ENCODE assay signal across 19 mouse cellular contexts in the genomic region with DNA sequence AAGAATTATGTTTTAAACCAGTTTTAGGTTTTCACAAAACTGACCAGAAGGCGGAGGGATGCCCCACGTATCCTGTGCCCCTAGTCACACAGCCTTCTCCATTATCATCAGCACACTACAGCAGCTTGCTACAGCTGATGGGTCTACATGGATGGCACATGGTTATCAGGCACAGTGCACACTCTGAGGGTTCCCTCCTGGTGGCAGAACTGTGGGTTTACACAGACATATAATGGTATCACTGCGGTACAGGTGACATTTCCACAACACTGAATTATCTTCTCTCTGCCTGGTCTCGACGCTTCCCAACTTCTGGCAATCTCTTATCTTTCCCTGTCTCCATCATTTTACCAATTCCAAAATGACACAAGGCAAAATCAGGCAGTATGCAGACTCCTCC. TPM values are rescaled to one million over a fixed set of nuclear protein-coding genes. Genes with fewer than 3 reads are reported as not detected.
DNase-seq lines count a peak whose midpoint lies in the region; ATAC-seq and TF ChIP-seq lines count a peak whose summit lies in the region.
"Had no signal": no experiment of that assay in that cellular context is flagged by ENCODE, and none has a peak within 500 bp of the region (broad histone marks: within the 10 kb centered on the region; RNA-seq: fewer than 3 reads in every experiment).

No protein-coding gene starts in this region.

- peaks cover 52% of the 10 kb centered on the region; the same call in 1 of the 2 replicates for H3K79me2 ChIP-seq in liver, adult 2 months (ENCODE audit: control insufficient read depth, insufficient read depth, low read length)

- TF ChIP-seq CTCF in lung, embryonic 14.5 days (IDR thresholded peaks at IDR 0.05; ENCODE audit: low read depth): peak; percentile 29; the same call in 1 of the 2 replicates
- TF ChIP-seq CTCF in liver, adult 2 months (IDR thresholded peaks at IDR 0.05; ENCODE audit: low read depth, low read length): no peak

- H3K9me3 ChIP-seq in forebrain, embryonic 15.5 days: no peaks in the 10 kb centered on the region
- no peaks in the 10 kb centered on the region for H3K9me3 ChIP-seq in forebrain, embryonic 11.5 days (ENCODE audit: control insufficient read depth, low read length)
- no peaks in the 10 kb centered on the region for H3K9me3 ChIP-seq in lung, embryonic 14.5 days (ENCODE audit: low read depth, low read length)
- H3K9me3 ChIP-seq in stomach, embryonic 15.5 days: no peaks in the 10 kb centered on the region
- no peaks in the 10 kb centered on the region for H3K9me3 ChIP-seq in heart, embryonic 11.5 days (replicated peaks; ENCODE audit: control insufficient read depth, low read length)
- H3K9me3 ChIP-seq: embryonic facial prominence, embryonic 13.5 days; hindbrain, embryonic 15.5 days; midbrain, embryonic 12.5 days had no signal

- no peak for TF ChIP-seq POLR2A in liver, adult 2 months (IDR thresholded peaks at IDR 0.05; ENCODE audit: extremely low read depth, insufficient read depth, low read length)

- H3K27me3 ChIP-seq in forebrain, embryonic 15.5 days: no peaks in the 10 kb centered on the region
- H3K27me3 ChIP-seq in forebrain, embryonic 11.5 days (ENCODE audit: control insufficient read depth, insufficient read depth, low read length): no peaks in the 10 kb centered on the region
- H3K27me3 ChIP-seq in lung, embryonic 14.5 days (ENCODE audit: insufficient read depth, low read length): no peaks in the 10 kb centered on the region
- no peaks in the 10 kb centered on the region for H3K27me3 ChIP-seq in liver, adult 2 months (ENCODE audit: control insufficient read depth, insufficient read depth, low read length)
- H3K27me3 ChIP-seq in stomach, embryonic 15.5 days (replicated peaks): no peaks in the 10 kb centered on the region
- no peaks in the 10 kb centered on the region for H3K27me3 ChIP-seq in heart, embryonic 11.5 days (ENCODE audit: control insufficient read depth, insufficient read depth, low read length)
- H3K27me3 ChIP-seq: embryonic facial prominence, embryonic 13.5 days; hindbrain, embryonic 15.5 days had no signal

- H3K4me1 ChIP-seq in forebrain, embryonic 15.5 days: peaks cover 29% of the 10 kb centered on the region
- H3K4me1 ChIP-seq in forebrain, embryonic 11.5 days (replicated peaks; ENCODE audit: control insufficient read depth, insufficient read depth, low read length): peaks cover 5% of the 10 kb centered on the region; the same call in 1 of the 2 replicates
- peaks cover 20% of the 10 kb centered on the region for H3K4me1 ChIP-seq in lung, embryonic 14.5 days (ENCODE audit: insufficient read depth)
- H3K4me1 ChIP-seq in liver, adult 2 months (ENCODE audit: control insufficient read depth, insufficient read depth, low read length): peaks cover 40% of the 10 kb centered on the region
- H3K4me1 ChIP-seq in stomach, embryonic 15.5 days: peaks cover 19% of the 10 kb centered on the region
- H3K4me1 ChIP-seq in heart, embryonic 11.5 days (ENCODE audit: control insufficient read depth, insufficient read depth, low read length): peaks cover 38% of the 10 kb centered on the region

- no peak overlapping the region for H3K4me3 ChIP-seq in forebrain, embryonic 15.5 days
- H3K4me3 ChIP-seq in forebrain, embryonic 11.5 days (ENCODE audit: low read depth, low read length): no peak overlapping the region
- H3K4me3 ChIP-seq in lung, embryonic 14.5 days (ENCODE audit: low read depth, low read length): no peak overlapping the region
- no peak overlapping the region for H3K4me3 ChIP-seq in liver, adult 2 months (ENCODE audit: insufficient read depth, low read depth, low read length)
- H3K4me3 ChIP-seq in stomach, embryonic 15.5 days (replicated peaks): no peak overlapping the region
- H3K4me3 ChIP-seq in heart, embryonic 11.5 days (ENCODE audit: low read depth, low read length): no peak overlapping the region
- H3K4me3 ChIP-seq: embryonic facial prominence, embryonic 13.5 days; hindbrain, embryonic 15.5 days; midbrain, embryonic 12.5 days had no signal

- no peak overlapping the region for H3K9ac ChIP-seq in forebrain, embryonic 15.5 days (replicated peaks)
- H3K9ac ChIP-seq in forebrain, embryonic 11.5 days (ENCODE audit: low read length): no peak overlapping the region
- no peak overlapping the region for H3K9ac ChIP-seq in lung, embryonic 14.5 days
- H3K9ac ChIP-seq in liver, adult 2 months (ENCODE audit: low read depth, low read length): no peak overlapping the region
- H3K9ac ChIP-seq in stomach, embryonic 15.5 days: no peak overlapping the region
- no peak overlapping the region for H3K9ac ChIP-seq in heart, embryonic 11.5 days (ENCODE audit: low read depth, low read length)
- H3K9ac ChIP-seq: embryonic facial prominence, embryonic 13.5 days; hindbrain, embryonic 15.5 days; midbrain, embryonic 12.5 days had no signal

- H3K27ac ChIP-seq in forebrain, embryonic 15.5 days (replicated peaks): no peak overlapping the region
- H3K27ac ChIP-seq in forebrain, embryonic 11.5 days (ENCODE audit: low read depth, low read length): no peak overlapping the region
- no peak overlapping the region for H3K27ac ChIP-seq in lung, embryonic 14.5 days (ENCODE audit: low read depth)
- peak overlapping the region; percentile 84 for H3K27ac ChIP-seq in liver, adult 2 months (replicated peaks; ENCODE audit: insufficient read depth, low read depth, low read length)
- H3K27ac ChIP-seq in stomach, embryonic 15.5 days: no peak overlapping the region
- H3K27ac ChIP-seq in heart, embryonic 11.5 days (ENCODE audit: low read depth, low read length): no peak overlapping the region
- H3K27ac ChIP-seq: embryonic facial prominence, embryonic 13.5 days; hindbrain, embryonic 15.5 days; midbrain, embryonic 12.5 days had no signal

- DNase-seq in forebrain, embryonic 11.5 days (ENCODE audit: low spot score): no peak
- DNase-seq in lung, embryonic 14.5 days: no peak
- no peak for DNase-seq in lung, postnatal 4 days
- DNase-seq in liver, adult 2 months (ENCODE audit: extremely low read depth, low read depth, low spot score): no peak
- no peak for DNase-seq in retina, embryonic 14.5 days (ENCODE audit: low spot score)
- DNase-seq: adrenal gland, adult 8-10 months; cerebellum, postnatal 36 days; gastrocnemius, postnatal 36 days; kidney, adult 9 months; left cerebral cortex, postnatal 4 days; lung, postnatal 10 days; retina, postnatal 1 day; thymus, postnatal 4 days had no signal

- 0 out of 2 replicates have a peak, but pooled peaks have one; percentile 27 for ATAC-seq in forebrain, embryonic 15.5 days (replicated peaks)
- ATAC-seq in forebrain, embryonic 11.5 days (replicated peaks; ENCODE audit: low FRiP score): no peak
- no peak for ATAC-seq in lung, embryonic 14.5 days (ENCODE audit: insufficient read depth)
- peak; percentile 73; the same call in 1 of the 2 replicates for ATAC-seq in stomach, embryonic 15.5 days (ENCODE audit: insufficient read depth, low FRiP score, low read depth)
- no peak; the same call in 1 of the 2 replicates for ATAC-seq in heart, embryonic 11.5 days (replicated peaks; ENCODE audit: insufficient number of reproducible peaks, low FRiP score, low TSS enrichment)

- H3K36me3 ChIP-seq in forebrain, embryonic 15.5 days: no peaks in the 10 kb centered on the region
- H3K36me3 ChIP-seq in forebrain, embryonic 11.5 days (ENCODE audit: control insufficient read depth, insufficient read depth, low read length): no peaks in the 10 kb centered on the region
- H3K36me3 ChIP-seq in lung, embryonic 14.5 days (ENCODE audit: insufficient read depth): 0 out of 2 replicates have a peak, but pooled peaks cover 2% of the 10 kb centered on the region
- peaks cover 3% of the 10 kb centered on the region; the same call in 1 of the 2 replicates for H3K36me3 ChIP-seq in liver, adult 2 months (ENCODE audit: control insufficient read depth, insufficient read depth, low read length)
- peaks cover 4% of the 10 kb centered on the region; the same call in 1 of the 2 replicates for H3K36me3 ChIP-seq in stomach, embryonic 15.5 days
- H3K36me3 ChIP-seq in heart, embryonic 11.5 days (ENCODE audit: control insufficient read depth, insufficient read depth, low read length): no peaks in the 10 kb centered on the region
- H3K36me3 ChIP-seq: hindbrain, embryonic 15.5 days; midbrain, embryonic 12.5 days had no signal

- WGBS in forebrain, embryonic 15.5 days: 86% methylated on average over 5 of the region's 5 CpGs
- 94% methylated on average over 5 of the region's 5 CpGs for WGBS in forebrain, embryonic 11.5 days
- WGBS in lung, embryonic 14.5 days: 82% methylated on average over 5 of the region's 5 CpGs
- WGBS in liver, adult 2 months: 66% methylated on average over 5 of the region's 5 CpGs
- WGBS in stomach, embryonic 15.5 days: 85% methylated on average over 5 of the region's 5 CpGs
- 68% methylated on average over 5 of the region's 5 CpGs for WGBS in heart, embryonic 11.5 days (ENCODE audit: insufficient replicate concordance)

- no peak overlapping the region for H3K4me2 ChIP-seq in forebrain, embryonic 15.5 days (replicated peaks)
- H3K4me2 ChIP-seq in forebrain, embryonic 11.5 days (ENCODE audit: low read depth, low read length, severe bottlenecking): no peak overlapping the region
- H3K4me2 ChIP-seq in lung, embryonic 14.5 days: no peak overlapping the region
- no peak overlapping the region for H3K4me2 ChIP-seq in stomach, embryonic 15.5 days
- no peak overlapping the region for H3K4me2 ChIP-seq in heart, embryonic 11.5 days
- H3K4me2 ChIP-seq: embryonic facial prominence, embryonic 13.5 days; hindbrain, embryonic 15.5 days; midbrain, embryonic 12.5 days had no signal

RNA-seq across cellular contexts. Expression of gene Slc25a51, which starts 54.1 kb away (rescaled TPM):
- 86.1 and 87.3 TPM in 2 replicates for polyA plus RNA-seq in forebrain, embryonic 15.5 days (2015; fragmentation: Nextera tagmentation; extraction: Ambion mirVana)
- 79.4 and 87.0 TPM in 2 replicates for polyA plus RNA-seq in forebrain, embryonic 11.5 days (2014; fragmentation: Nextera tagmentation; extraction: Ambion mirVana)
- 69.0 and 70.1 TPM in 2 replicates for polyA plus RNA-seq in lung, embryonic 14.5 days (2014; fragmentation: Nextera tagmentation; extraction: Ambion mirVana)
- 47.5 and 70.3 TPM in 2 replicates for total RNA-seq in liver, adult 2 months (2014; rRNA removed)
- 52.9 and 56.4 TPM in 2 replicates for polyA plus RNA-seq in liver, adult 2 months (2012; rRNA removed)
- 60.7 and 68.7 TPM in 2 replicates for polyA plus RNA-seq in stomach, embryonic 15.5 days (2015; fragmentation: Nextera tagmentation; extraction: Ambion mirVana)
- 60.7 and 73.4 TPM in 2 replicates for polyA plus RNA-seq in heart, embryonic 11.5 days (2014; fragmentation: Nextera tagmentation; extraction: Ambion mirVana)

Comparison
In these comparisons a context has a peak if more than half of its experiments do, and no peak if none do; other contexts are left out.
1. ATAC-seq: peak in forebrain, embryonic 15.5 days (single experiment) and stomach, embryonic 15.5 days (single experiment); none in forebrain, embryonic 11.5 days (single experiment), lung, embryonic 14.5 days (single experiment) and heart, embryonic 11.5 days (single experiment).